Mouse (Mus musculus): ENCODE measurements around the gene Shtn1. TPM values are rescaled to one million over a fixed set of nuclear protein-coding genes. Genes with fewer than 3 reads are reported as not detected.

The Shtn1 gene
- total and polyA plus RNA-seq, 2 experiments from 2014 or later, result 38.1 to 48.9 TPM

GRCm38 (mm10) chr19:59038793-59039192 lies 37.1 kb downstream of the Shtn1 start:
- H3K27me3 ChIP-seq (ENCODE audit: insufficient read depth, low read length), result no peaks in the 10 kb centered on the region
- 82% methylated on average over 4 of the region's 4 CpGs for WGBS
- no peak overlapping the region for H3K9ac ChIP-seq (replicated peaks; ENCODE audit: low read length)
- no peak for TF ChIP-seq CTCF (IDR thresholded peaks at IDR 0.05; ENCODE audit: low read depth)
- ATAC-seq (no peak), DNase-seq (ENCODE audit: low spot score) (no peak)
- no peak overlapping the region for H3K4me2 ChIP-seq (ENCODE audit: low read depth, low read length)
- H3K9me3 ChIP-seq (ENCODE audit: low read length), result no peaks in the 10 kb centered on the region
- H3K4me3 ChIP-seq (ENCODE audit: low read length), result no peak overlapping the region
- H3K4me1 ChIP-seq (ENCODE audit: insufficient read depth, low read length), result no peaks in the 10 kb centered on the region
- H3K36me3 ChIP-seq (ENCODE audit: insufficient read depth, low read length), result peaks cover 7% of the 10 kb centered on the region; the same call in 1 of the 2 replicates
- H3K27ac ChIP-seq, result no peak overlapping the region

GRCm38 (mm10) chr19:59036811-59037210 lies 39.1 kb downstream of the Shtn1 start:
- Histone ChIP-seq H3K4me3 (ENCODE audit: low read length) (no peak overlapping the region), H3K27me3 (ENCODE audit: insufficient read depth, low read length) (no peaks in the 10 kb centered on the region), H3K36me3 (ENCODE audit: insufficient read depth, low read length) (peaks cover 7% of the 10 kb centered on the region; the same call in 1 of the 2 replicates), H3K4me2 (ENCODE audit: low read depth, low read length) (no peak overlapping the region), H3K27ac (no peak overlapping the region), H3K4me1 (ENCODE audit: insufficient read depth, low read length) (no peaks in the 10 kb centered on the region), H3K9ac (replicated peaks; ENCODE audit: low read length) (no peak overlapping the region), H3K9me3 (ENCODE audit: low read length) (no peaks in the 10 kb centered on the region)
- WGBS, result 55% methylated on average over 3 of the region's 3 CpGs
- DNase-seq (ENCODE audit: low spot score), result no peak
- no peak for TF ChIP-seq CTCF (IDR thresholded peaks at IDR 0.05; ENCODE audit: low read depth)
- no peak for ATAC-seq

- Histone ChIP-seq H3K27ac (no peak overlapping the region), H3K4me1 (ENCODE audit: insufficient read depth, low read length) (no peaks in the 10 kb centered on the region), H3K4me2 (ENCODE audit: low read depth, low read length) (no peak overlapping the region), H3K9ac (replicated peaks; ENCODE audit: low read length) (no peak overlapping the region), H3K9me3 (ENCODE audit: low read length) (no peaks in the 10 kb centered on the region), H3K36me3 (ENCODE audit: insufficient read depth, low read length) (peaks cover 7% of the 10 kb centered on the region; the same call in 1 of the 2 replicates), H3K27me3 (ENCODE audit: insufficient read depth, low read length) (no peaks in the 10 kb centered on the region), H3K4me3 (ENCODE audit: low read length) (no peak overlapping the region)
- WGBS, result 62% methylated on average over 4 of the region's 4 CpGs
- TF ChIP-seq CTCF (IDR thresholded peaks at IDR 0.05; ENCODE audit: low read depth), result no peak
- DNase-seq (ENCODE audit: low spot score) (no peak), ATAC-seq (no peak)
Observed at GRCm38 (mm10) chr19:59033241-59033640, 42.7 kb downstream of the Shtn1 start.

- no peak for ATAC-seq
- Histone ChIP-seq H3K4me2 (ENCODE audit: low read depth, low read length) (no peak overlapping the region), H3K4me1 (ENCODE audit: insufficient read depth, low read length) (no peaks in the 10 kb centered on the region), H3K9me3 (ENCODE audit: low read length) (no peaks in the 10 kb centered on the region), H3K36me3 (ENCODE audit: insufficient read depth, low read length) (0 out of 2 replicates have a peak, but pooled peaks cover under 1% of the 10 kb centered on the region), H3K27me3 (ENCODE audit: insufficient read depth, low read length) (no peaks in the 10 kb centered on the region), H3K4me3 (ENCODE audit: low read length) (no peak overlapping the region), H3K27ac (no peak overlapping the region), H3K9ac (replicated peaks; ENCODE audit: low read length) (no peak overlapping the region)
- WGBS, result 87% methylated on average over 1 of the region's 1 CpGs
- TF ChIP-seq CTCF (IDR thresholded peaks at IDR 0.05; ENCODE audit: low read depth), result no peak
- DNase-seq (ENCODE audit: low spot score), result no peak
Observed at GRCm38 (mm10) chr19:59030221-59030620, 45.7 kb downstream of the Shtn1 start.

- Histone ChIP-seq H3K4me3 (ENCODE audit: low read length) (no peak overlapping the region), H3K36me3 (ENCODE audit: insufficient read depth, low read length) (no peaks in the 10 kb centered on the region), H3K4me2 (ENCODE audit: low read depth, low read length) (no peak overlapping the region), H3K4me1 (ENCODE audit: insufficient read depth, low read length) (no peaks in the 10 kb centered on the region), H3K9ac (replicated peaks; ENCODE audit: low read length) (no peak overlapping the region), H3K27me3 (ENCODE audit: insufficient read depth, low read length) (no peaks in the 10 kb centered on the region), H3K9me3 (ENCODE audit: low read length) (no peaks in the 10 kb centered on the region), H3K27ac (no peak overlapping the region)
- TF ChIP-seq CTCF (IDR thresholded peaks at IDR 0.05; ENCODE audit: low read depth), result no peak
- ATAC-seq (no peak), DNase-seq (ENCODE audit: low spot score) (no peak)
- WGBS, result 48% methylated on average over 9 of the region's 9 CpGs
Observed at GRCm38 (mm10) chr19:59029011-59029410, 46.9 kb downstream of the Shtn1 start.

- no peak for TF ChIP-seq CTCF (IDR thresholded peaks at IDR 0.05; ENCODE audit: low read depth)
- H3K36me3 ChIP-seq (ENCODE audit: insufficient read depth, low read length), result no peaks in the 10 kb centered on the region
- no peak overlapping the region for H3K9ac ChIP-seq (replicated peaks; ENCODE audit: low read length)
- H3K4me2 ChIP-seq (ENCODE audit: low read depth, low read length), result no peak overlapping the region
- no peaks in the 10 kb centered on the region for H3K27me3 ChIP-seq (ENCODE audit: insufficient read depth, low read length)
- no peaks in the 10 kb centered on the region for H3K4me1 ChIP-seq (ENCODE audit: insufficient read depth, low read length)
- H3K9me3 ChIP-seq (ENCODE audit: low read length), result no peaks in the 10 kb centered on the region
- no peak overlapping the region for H3K4me3 ChIP-seq (ENCODE audit: low read length)
- 66% methylated on average over 3 of the region's 3 CpGs for WGBS
- no peak for ATAC-seq
- H3K27ac ChIP-seq, result no peak overlapping the region
- DNase-seq (ENCODE audit: low spot score), result no peak
Observed at GRCm38 (mm10) chr19:59028130-59028529, 47.8 kb downstream of the Shtn1 start.

GRCm38 (mm10) chr19:59023876-59024275 lies 52.0 kb downstream of the Shtn1 start:
- no peak overlapping the region for H3K9ac ChIP-seq (replicated peaks; ENCODE audit: low read length)
- TF ChIP-seq CTCF (IDR thresholded peaks at IDR 0.05; ENCODE audit: low read depth), result no peak
- no peak overlapping the region for H3K4me2 ChIP-seq (ENCODE audit: low read depth, low read length)
- H3K27me3 ChIP-seq (ENCODE audit: insufficient read depth, low read length), result no peaks in the 10 kb centered on the region
- 87% methylated on average over 3 of the region's 3 CpGs for WGBS
- H3K9me3 ChIP-seq (ENCODE audit: low read length), result 0 out of 2 replicates have a peak, but pooled peaks cover 3% of the 10 kb centered on the region
- no peak for ATAC-seq
- H3K4me3 ChIP-seq (ENCODE audit: low read length), result no peak overlapping the region
- no peaks in the 10 kb centered on the region for H3K4me1 ChIP-seq (ENCODE audit: insufficient read depth, low read length)
- no peak overlapping the region for H3K27ac ChIP-seq
- H3K36me3 ChIP-seq (ENCODE audit: insufficient read depth, low read length), result no peaks in the 10 kb centered on the region; the same call in 1 of the 2 replicates
- DNase-seq (ENCODE audit: low spot score), result no peak
